Mouse (Mus musculus): Measurements from ENCODE around the gene Cdh5. TPM values are rescaled to one million over a fixed set of nuclear protein-coding genes. Genes with fewer than 3 reads are reported as not detected.

The Cdh5 gene
- total RNA-seq, 2 experiments from 2014 or later: 163 to 174 TPM

DNA sequence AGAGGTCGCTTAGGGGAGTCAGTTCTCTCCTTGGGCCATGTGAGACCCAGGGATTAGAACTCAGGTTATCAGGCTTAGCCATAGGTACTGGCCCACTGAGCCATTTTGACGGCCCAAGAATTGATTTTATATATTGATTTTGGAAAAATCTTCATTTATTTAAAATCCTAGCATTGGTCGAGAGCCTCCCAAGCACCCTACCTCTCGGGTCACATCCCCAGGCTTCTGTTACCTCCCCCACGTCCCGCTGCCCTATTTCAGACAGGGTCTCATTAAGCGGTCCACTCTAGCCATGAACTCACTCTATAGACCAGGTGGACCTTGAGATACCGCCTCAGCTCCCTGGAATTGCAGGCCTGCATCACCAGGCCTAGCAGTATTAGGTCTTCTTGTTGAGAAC lies 33.1 kb downstream of the Cdh5 start:
- DNase-seq (ENCODE audit: low spot score in 2 of 2): no peak

DNA sequence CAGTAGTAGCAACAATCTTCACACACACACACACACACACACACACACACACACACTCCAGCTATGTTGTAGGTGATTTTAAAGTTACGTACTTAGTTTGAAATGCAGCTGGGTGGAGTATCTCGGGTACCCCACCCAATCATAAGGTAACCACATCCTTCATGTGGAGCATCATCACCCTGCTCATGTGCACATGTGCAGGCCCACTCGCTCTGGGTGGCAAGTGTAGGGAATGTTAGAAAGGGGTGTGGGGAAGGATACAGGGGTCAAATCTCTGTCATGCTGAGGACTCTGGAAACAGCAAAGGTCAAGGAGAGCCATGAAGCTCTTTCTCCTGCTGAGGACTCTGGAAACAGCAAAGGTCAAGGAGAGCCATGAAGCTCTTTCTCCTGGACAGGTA lies 34.9 kb downstream of the Cdh5 start:
- DNase-seq (ENCODE audit: low spot score in 2 of 2): no peak

DNA sequence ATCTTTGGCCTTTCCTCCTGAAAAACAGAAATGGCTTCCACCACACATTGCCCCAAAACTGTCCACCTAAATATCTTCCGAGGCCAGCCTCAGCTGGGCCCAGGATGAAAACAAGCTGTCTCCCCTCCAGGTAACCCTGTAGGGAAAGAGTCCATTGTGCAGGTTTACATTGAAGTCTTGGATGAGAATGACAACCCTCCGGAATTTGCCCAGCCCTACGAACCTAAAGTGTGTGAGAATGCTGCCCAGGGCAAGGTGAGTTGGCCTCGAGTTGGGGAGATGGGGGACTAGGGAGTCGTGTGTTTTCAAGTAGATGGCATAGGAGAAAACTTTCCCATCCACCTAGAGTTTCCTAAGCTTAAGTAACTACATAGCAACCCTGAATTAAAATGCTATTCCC lies 36.2 kb downstream of the Cdh5 start:
- no peak for DNase-seq (ENCODE audit: low spot score in 2 of 2)

DNA sequence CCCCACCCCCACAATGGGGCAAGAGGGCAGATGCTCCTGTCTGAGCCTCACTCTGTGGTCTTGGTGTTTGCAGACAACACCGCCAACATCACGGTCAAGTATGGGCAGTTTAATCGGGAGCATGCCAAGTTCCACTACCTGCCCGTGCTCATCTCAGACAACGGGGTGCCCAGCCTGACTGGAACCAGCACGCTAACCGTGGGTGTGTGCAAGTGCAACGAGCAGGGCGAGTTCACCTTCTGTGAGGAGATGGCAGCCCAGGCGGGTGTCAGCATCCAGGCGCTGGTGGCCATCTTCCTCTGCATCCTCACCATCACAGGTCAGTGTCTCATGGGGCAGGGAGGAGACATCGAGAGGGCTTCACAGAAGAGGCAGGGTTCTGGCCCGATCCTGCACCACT lies 39.2 kb downstream of the Cdh5 start:
- DNase-seq (ENCODE audit: low spot score in 2 of 2): no peak

DNA sequence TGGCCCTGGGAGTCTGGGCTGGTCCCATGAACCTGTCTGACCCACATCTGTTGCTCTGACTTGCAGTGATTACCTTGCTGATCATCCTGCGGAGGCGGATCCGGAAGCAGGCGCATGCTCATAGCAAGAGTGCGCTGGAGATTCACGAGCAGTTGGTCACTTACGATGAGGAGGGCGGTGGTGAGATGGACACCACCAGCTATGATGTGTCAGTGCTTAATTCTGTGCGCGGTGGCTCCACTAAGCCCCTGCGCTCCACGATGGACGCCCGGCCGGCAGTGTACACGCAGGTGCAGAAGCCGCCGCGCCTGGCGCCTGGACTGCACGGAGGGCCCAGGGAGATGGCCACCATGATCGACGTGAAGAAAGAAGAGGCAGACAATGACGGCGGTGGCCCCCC lies 41.0 kb downstream of the Cdh5 start:
- no peak for DNase-seq (ENCODE audit: low spot score in 2 of 2)

DNA sequence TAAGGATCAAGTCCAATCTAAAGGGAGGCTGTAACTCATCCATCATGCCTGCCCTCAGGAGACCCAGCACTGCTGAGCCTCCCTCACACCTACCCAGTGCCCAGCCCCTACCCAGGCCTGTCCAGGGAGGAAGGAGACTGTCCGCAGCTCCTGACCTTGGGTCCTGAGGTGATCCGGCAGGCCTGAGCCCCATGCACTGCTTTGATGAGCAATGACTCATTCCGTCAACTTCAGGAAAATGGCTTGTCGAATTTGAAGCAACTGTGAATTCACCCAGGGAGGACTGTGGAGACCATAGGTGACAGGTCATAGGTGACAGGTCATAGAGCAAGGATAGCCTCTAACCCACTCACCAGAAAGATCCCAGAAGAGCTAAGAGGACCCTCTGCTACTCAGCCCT lies 42.0 kb downstream of the Cdh5 start:
- no peak for DNase-seq (ENCODE audit: low spot score in 2 of 2)

DNA sequence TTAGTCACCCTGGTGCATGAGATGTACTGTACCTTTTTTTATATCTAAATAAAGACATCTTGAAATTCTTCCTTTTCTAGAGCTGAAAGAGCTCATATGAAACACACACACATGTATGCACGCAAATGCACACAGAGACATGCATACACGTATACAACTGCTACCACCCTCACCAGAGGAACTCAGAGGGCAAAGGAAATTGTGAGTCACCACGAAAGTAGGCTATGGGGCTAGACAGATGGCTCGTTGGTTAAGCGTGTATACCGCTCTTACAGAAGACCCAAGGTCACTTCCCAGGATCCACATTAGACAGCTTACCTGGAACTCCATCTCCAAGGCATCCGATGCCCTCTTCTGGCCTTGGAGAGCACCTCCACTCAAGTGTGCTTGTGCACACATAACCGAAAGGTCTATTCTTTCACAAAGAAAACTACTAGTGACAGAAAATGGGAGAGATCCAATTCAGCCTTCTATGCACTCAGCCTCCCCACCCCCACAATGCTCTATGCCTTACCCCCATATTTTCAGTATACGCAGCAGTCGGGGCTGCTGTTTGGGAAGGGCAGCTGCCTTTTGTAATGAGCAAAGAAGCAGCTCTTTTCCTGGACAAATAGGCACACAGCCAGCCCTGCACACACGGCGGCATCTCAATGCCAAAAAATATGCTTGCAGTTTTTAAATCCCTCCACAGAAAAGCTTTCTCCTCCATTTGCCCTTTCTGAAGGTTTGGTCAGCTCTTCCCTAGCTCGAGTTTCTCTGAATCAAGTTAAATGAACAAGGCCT lies 43.2 kb downstream of the Cdh5 start:
- DNase-seq (ENCODE audit: low spot score in 2 of 2): no peak

DNA sequence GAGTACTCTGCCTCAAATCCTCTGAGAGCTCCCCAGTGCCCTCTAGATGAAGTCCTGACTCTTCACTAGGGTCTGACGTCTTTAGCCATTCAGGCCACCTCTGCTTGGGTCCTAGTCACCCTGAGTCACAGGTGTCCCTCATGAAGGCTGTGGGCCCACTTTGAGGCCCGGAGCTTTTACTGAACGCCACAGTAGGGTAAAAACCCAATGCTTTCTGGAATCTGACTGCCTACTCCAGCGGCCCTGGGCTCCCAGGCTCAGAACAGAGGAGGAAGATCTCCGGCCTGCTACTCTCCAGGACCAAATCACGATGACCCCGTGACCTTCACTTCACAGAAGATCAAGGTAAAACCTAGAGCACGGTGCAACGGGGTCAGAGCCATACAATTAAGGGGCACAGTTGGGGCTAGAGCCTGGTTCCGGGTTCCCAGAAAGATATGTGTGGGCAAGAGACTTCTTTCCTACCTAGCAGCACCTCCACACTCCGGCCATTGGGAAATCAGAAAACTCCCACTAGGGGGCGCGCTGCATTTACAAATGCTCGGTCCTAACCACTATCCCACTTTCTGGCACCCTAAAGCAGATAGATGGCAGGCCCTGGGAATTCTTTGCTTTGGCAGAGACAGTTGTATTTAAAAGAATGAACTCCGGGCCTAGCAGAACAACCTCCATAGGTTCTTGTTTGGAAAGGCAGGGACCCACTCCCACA lies 44.7 kb downstream of the Cdh5 start:
- DNase-seq (ENCODE audit: low spot score in 2 of 2): peak; percentile 74 to 83

DNA sequence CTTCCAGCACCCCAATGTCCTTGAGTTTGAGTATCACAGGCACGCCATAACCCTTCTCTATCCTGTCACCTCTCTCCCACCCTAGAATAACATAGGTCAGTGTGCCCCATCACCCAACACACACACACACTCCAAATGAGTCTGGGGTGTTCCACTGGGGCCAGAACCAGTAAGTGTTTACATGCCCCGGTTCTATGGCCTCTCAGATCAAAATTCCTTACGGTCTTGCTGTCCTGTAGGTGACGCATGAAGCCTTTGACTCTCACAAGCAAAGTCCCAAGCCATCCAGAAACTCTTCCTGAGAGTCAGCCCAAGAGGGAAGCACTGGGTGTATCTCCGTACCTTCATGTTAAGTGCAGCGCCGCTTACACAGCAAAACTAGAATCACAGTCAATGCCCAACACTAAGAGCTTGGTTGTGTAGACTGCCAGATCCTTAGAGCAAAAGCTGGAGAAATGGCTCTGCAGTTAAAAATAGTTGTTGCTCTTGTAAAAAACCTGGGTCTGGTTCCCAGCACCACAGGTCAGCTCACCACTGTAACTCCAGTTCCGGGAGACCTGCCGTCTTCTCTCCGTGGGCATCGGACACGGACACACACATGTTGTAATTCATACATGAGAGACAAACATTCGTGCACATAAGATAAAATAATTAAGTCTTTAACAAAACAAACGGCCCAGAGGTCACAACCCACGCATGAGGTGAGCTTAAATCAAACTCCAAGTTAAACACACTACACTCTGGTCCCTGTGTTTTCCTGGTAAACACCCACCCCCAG lies 45.5 kb downstream of the Cdh5 start:
- DNase-seq (ENCODE audit: low spot score in 2 of 2): no peak

DNA sequence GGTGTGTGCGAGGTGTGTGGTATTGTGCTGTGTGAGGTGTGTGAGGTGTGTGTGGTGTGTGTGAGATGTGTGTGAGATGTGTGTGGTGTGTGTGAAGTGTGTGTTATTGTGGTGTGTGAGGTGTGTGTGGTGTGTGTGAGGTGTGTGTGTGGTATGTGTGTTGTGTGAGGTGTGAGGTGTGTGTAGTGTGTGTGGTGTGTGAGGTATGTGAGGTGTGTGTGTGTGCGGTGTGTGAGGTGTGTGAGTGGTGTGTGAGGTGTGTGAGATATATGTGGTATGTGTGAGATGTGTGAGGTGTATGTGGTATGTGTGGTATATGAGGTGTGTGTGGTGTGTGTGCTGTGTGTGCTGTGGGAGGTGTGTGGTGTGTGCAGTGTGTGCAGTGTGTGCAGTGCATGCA lies 46.5 kb downstream of the Cdh5 start:
- DNase-seq (ENCODE audit: low spot score in 2 of 2): no peak

DNA sequence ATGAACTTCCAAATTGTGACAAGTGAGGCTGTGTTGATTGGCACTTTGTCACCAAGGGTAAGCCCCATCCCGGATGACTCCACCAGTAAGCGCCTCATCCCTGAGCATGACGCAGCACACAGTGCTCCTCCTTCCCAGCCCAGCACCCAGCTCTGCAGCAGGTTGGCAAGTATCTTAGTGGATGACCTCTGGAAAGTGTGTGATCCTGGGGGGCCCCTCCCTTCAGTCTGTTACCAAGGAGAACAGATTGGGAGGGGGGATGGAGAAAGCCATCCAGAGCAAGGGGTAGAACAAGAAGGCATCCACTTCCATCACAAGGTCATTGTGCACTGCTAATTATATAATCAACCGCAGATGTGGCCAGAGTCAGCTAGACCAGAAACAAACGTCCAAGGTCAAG lies 59.3 kb downstream of the Cdh5 start:
- no peak for DNase-seq (ENCODE audit: low spot score in 2 of 2)

DNA sequence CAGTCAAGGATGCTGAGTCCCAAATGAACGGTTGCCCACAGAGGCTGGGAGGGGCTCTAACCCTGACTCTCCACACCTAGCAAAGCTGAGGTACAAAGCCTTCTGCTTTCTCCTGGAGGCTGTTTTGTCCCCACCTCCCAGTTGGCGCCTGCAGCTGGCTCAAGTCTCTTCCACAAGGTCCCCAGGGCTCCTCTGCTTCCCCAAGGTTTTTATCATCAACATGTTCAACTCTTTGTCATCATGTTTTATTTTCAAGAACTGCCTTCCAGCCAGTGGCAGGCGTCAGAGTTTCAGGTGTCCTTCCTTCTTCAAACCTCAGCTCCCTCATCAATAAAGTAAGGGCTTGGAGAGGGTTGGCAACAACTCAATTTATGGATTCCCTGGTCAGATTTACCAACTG lies 68.0 kb downstream of the Cdh5 start:
- DNase-seq (ENCODE audit: low spot score in 2 of 2): no peak

DNA sequence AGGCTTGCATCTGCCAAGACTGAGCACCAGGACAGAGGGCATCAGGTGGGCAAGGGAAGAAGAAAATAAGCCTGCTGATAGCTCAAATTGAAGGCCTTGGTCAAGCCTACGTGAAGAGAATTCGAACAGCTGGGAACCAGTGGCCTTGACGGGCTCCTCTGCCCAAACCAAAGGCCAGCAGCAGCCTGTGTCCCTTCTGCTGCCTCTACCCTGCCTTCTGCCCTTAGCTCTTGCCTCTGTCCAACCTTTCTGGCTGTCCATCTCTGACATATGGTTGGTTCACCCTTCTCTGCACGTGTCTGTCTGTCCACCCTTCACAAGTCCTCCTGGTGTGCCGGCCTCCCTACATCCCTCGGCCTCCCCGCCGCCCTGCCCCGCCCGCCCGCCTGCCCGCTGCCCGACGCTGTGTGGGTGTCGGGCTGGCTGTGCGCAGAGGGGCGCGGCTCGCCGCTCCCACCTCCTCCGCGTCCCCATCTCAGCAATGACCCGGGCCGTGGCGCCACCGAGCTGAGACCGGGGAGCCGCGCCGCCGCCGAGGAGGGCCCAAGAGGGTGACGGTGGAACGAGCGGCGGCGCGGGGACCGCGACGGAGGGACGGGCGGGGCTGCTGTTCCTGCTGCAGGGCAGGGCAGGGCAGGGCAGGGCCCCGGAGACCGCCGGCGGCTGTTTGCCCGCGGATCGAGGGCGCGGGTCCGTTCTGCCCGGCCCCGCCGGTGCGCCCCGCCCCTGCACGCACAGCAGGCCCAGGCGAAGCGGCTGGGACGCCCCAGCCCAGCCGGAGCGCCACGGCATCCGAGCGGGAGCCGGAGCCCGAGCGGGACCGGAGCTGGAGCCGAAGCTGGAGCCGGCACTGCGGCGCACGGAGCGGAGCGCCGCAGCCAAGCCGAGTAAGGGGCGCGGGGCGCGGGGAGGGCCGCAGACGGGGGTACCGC lies 69.0 kb downstream of the Cdh5 start, which contains the start of gene Bean1:
TSS of gene Bean1 (plus strand) at position 325 of the 932 bp plus-strand sequence.
- DNase-seq (ENCODE audit: low spot score in 2 of 2): peak; percentile 49 to 56

DNA sequence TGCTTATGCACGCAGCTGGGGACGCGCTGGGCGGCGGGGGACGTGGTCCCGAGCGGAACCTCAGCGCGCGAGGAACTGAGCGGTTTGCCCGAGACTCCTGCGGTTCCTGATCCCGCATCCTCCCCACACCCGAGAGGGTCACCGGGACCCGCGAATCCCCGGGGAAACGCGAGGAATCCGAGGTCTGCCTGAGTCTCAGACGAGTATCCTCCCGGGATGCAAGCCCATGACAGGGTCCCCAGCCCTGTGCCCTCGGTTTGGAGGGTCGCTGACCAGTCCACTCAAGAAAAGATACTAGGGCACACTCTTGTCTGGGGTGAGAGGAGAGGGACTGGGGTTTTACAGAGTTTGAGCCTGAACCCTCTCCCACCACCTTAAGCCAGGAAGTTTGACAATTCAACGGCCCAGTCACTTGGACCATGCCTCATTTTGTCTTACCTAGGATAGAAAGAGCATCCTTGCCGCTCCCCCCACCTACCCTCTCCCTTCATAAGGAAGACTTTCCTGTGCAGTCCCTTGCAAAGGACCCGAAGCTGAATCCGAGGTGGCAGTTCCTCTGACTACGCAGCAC lies 69.7 kb downstream of the Cdh5 start:
- no peak for DNase-seq (ENCODE audit: low spot score in 2 of 2)

DNA sequence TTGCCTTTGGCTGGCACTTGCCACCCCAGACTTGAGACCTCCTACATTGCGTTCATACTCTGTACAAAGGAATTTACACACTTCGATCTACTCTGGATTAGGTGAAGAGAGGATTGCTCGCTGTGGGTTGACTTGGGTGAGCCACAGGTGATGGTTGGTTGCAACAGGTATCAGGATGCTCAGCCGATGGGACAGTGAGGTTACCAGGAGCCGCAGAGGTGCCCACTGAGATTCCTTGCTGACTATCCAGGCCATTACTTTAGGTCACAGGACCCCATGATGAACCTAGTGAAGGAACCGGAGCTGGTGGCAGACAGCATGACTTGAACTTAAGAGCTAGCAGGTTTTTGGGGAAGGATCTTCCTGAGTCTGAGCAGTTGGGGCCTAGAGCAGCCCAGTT lies 71.0 kb downstream of the Cdh5 start:
- no peak for DNase-seq (ENCODE audit: low spot score in 2 of 2)

DNA sequence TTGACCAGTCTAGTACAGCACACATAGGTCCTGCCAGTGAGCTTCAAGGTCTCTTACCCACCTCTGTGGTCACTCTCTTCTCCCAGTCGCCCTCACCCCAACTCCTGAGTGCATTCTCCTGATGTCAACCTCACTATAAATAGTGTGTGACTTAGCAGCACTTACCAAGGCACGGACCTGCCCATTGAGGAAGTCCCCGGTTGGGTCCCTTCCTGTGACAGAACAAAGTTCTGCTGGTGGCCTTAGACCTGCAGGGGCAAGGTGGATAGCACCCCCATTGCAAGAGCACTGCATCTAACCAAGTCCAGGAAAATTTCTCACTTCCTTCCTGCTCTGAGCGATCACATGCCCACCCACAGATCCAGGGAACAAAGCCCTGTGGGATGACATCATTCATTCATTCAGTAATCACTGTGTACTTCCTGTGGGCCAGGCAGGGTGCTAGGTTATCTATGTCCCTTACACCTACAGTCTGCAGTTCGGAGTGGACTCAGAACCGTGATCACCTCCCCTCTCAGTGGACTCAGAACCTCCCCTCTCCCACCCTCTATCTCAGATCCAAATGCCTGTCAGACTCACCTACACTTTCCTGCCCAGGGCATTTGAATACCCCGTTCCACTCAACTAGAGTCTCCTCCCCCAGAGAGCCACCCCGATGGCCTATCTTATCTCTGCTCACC lies 74.6 kb downstream of the Cdh5 start:
- DNase-seq (ENCODE audit: low spot score in 2 of 2): no peak

DNA sequence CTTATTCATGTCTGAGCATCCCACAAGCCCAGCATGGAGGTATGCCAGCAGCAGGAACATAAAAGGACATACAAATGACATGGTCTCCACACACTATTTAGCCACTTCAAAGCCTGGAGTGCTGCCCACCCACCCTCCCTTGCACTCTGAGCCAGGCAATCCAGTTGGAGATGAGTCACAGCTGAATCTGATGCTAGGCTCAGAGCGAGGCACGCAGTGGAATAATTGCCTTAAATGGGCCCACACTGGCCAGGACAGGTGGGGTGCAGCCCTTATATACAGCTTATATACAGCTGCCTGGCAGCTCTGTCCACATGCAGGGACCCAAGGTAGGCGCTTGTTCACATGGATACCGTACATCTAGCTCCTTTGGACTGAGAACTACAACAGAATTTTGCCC lies 75.6 kb downstream of the Cdh5 start:
- DNase-seq (ENCODE audit: low spot score in 2 of 2): no peak

DNA sequence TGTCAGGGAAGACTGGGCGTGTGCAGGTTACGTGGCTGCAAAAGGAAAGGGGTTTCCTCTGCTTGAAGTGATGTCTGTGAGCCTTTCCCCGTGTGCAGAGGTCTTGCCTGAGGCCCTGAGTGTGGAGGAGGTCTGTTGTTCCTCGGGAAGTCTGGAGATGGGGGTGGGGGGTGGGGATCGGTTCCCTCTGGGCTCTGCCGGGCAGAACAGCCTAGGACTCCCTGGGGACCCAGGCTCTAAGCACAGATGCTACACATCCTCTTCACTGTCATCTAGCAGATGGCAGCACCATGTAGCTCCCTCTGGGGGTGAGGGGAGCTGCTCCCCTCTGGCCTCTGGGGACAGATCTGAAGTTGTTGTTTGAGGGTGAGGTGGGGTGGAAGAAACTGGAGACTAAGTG lies 83.5 kb downstream of the Cdh5 start:
- no peak for DNase-seq (ENCODE audit: low spot score in 2 of 2)

DNA sequence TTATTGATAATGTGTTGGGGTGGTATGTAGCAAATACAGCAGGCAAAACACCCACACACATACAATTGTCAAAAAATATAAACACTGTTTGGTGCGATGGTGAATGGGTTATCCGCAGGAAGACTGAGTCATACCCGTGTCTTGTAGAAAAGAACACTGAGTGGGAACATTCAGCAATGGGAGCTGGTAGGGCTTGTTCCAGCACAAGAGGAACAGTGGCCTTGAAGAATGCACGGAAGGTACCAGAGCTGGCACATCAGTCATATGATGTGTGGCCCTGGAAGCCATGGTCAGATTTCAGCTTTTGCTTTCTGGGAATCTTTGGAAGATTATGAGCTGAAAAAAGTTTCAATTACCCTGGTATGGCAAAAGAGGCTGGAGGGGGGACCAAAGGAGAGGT lies 85.4 kb downstream of the Cdh5 start:
- no peak for DNase-seq (ENCODE audit: low spot score in 2 of 2)

DNA sequence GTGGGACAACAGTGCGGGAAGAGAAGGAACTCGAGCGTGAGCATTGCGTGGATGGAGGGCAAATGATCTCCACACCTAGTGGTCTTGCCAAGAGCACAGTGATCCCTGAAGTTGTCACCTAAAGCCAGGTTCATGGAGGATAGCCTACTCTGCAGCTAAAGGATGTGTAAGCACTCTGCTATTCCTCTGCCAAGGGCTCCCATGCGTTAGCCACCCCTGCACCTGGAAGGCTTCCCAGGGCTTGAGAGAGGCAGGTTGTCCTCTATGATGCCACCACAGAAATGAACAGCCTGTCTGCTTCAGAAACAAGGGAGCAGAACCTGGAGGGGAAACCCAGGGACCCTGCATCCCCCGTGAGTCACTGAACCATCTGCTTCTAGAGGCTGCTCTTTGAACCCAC lies 86.2 kb downstream of the Cdh5 start:
- DNase-seq (ENCODE audit: low spot score in 2 of 2): no peak
